Mouse (Mus musculus): ENCODE results near the gene Gm20481.
"Not testable (repeated sequence)": the region's sequence is repeated elsewhere in the genome, so short reads cannot be mapped to it uniquely, and the experiment has no call there.

Gene Gm20481

GRCm38 (mm10) chr17:34952378-34953040 lies 17.2 kb upstream of the Gm20481 start:
- DNase-seq = peak; percentile 63 to 82

- DNase-seq = no peak
Observed at GRCm38 (mm10) chr17:34953258-34953657, 16.5 kb upstream of the Gm20481 start.

GRCm38 (mm10) chr17:34953904-34954303 lies 15.8 kb upstream of the Gm20481 start:
- DNase-seq = no peak

- DNase-seq = no peak
Observed at GRCm38 (mm10) chr17:34954831-34955230, 14.9 kb upstream of the Gm20481 start.

GRCm38 (mm10) chr17:34955884-34956283 lies 13.8 kb upstream of the Gm20481 start:
- DNase-seq = no peak

- DNase-seq = no peak
Observed at GRCm38 (mm10) chr17:34956340-34956739, 13.4 kb upstream of the Gm20481 start.

- DNase-seq = not testable (repeated sequence)
Observed at GRCm38 (mm10) chr17:34957291-34957690, 12.4 kb upstream of the Gm20481 start.

GRCm38 (mm10) chr17:34957966-34958365 lies 11.7 kb upstream of the Gm20481 start:
- DNase-seq = not testable (repeated sequence)

GRCm38 (mm10) chr17:34958734-34959129 lies 11.0 kb upstream of the Gm20481 start:
- not testable (repeated sequence) for DNase-seq

GRCm38 (mm10) chr17:34959130-34959778 lies 10.5 kb upstream of the Gm20481 start, which contains the start of gene Hspa1b:
Gene Hspa1b, minus strand, starts transcription at chr17:34959238.
- peak; percentile 72 to 73 for DNase-seq

GRCm38 (mm10) chr17:34959881-34960515 lies 9.7 kb upstream of the Gm20481 start:
- DNase-seq = no peak

- DNase-seq = no peak
Observed at GRCm38 (mm10) chr17:34960702-34961493, 8.8 kb upstream of the Gm20481 start.

- no peak for DNase-seq
Observed at GRCm38 (mm10) chr17:34962125-34962524, 7.6 kb upstream of the Gm20481 start.

GRCm38 (mm10) chr17:34962841-34963240 lies 6.9 kb upstream of the Gm20481 start:
- no peak for DNase-seq

GRCm38 (mm10) chr17:34964640-34965049 lies 5.1 kb upstream of the Gm20481 start:
- no peak for DNase-seq

- no peak for DNase-seq
Observed at GRCm38 (mm10) chr17:34965627-34966026, 4.1 kb upstream of the Gm20481 start.

GRCm38 (mm10) chr17:34970850-34971249 lies 1.1 kb downstream of the Gm20481 start:
- DNase-seq = not testable (repeated sequence)

- DNase-seq = not testable (repeated sequence)
Observed at GRCm38 (mm10) chr17:34971694-34972068, 2.0 kb downstream of the Gm20481 start.

- DNase-seq = peak; percentile 54 to 63
Observed at GRCm38 (mm10) chr17:34972069-34972749, 2.5 kb downstream of the Gm20481 start, which contains the start of the genes Hspa1a and Hspa1l. Gene Hspa1a, minus strand, starts transcription at chr17:34972156. Gene Hspa1l, plus strand, starts transcription at chr17:34972703.

- DNase-seq = no peak
Observed at GRCm38 (mm10) chr17:34975581-34976492, 6.1 kb downstream of the Gm20481 start.

- no peak for DNase-seq
Observed at GRCm38 (mm10) chr17:34977000-34977399, 7.3 kb downstream of the Gm20481 start.
